Mouse (Mus musculus): ENCODE data around the gene Dnah7a.
"Not testable (repeated sequence)": the region's sequence is repeated elsewhere in the genome, so short reads cannot be mapped to it uniquely, and the experiment has no call there.

Gene Dnah7a

GRCm38 (mm10) chr1:53706431-53707361 lies at the start of gene Dnah7a:
TSS of gene Dnah7a (minus strand) at chr1:53706784.
- peak; percentile 78 for DNase-seq

GRCm38 (mm10) chr1:53753501-53753900 lies 46.9 kb upstream of the Dnah7a start:
- not testable (repeated sequence) for DNase-seq

DNA sequence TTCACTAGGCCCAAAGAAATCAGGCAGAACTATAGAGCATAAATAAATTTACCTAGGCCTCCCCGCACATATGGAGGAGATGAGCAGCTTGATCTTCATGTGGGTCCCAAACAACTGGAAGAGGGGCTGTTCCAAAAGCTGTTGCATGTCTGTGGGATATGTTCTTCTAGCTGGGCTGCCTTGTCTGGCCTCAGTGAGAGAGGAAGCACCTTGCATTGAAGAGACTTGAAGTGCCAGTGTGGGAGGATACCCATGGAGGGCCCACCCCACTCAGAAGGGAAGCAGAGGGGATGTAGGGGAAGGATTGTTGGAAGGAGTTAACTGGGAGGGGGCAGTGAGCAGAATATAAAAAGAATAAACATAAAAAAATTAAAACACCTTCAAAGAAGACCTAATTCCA lies 44.6 kb upstream of the Dnah7a start:
- DNase-seq = no peak

GRCm38 (mm10) chr1:53750697-53751096 lies 44.1 kb upstream of the Dnah7a start:
- not testable (repeated sequence) for DNase-seq

DNA sequence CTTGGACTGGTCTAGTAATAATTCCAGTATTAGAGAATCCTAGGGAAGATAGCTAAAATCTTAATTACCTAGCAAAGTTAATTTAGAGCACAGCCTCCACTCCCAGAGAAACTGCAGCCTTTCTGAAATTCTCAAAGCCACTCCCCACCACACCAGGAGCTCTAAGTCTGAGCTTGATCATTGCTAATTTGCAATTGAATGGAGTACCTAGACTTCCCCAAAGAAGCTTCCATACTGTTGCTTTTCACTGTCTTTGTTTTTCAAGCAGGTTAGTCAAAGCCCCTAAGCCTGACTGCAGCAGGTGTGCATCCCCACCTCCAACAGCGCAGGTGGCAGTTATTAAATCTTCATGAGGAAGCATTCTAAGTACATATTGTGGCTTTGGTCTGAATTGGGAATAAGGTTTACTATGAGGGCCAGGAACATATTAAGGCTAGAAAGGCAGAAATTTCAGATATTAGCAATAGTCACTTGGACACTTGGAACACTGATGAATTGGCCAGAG lies 43.3 kb upstream of the Dnah7a start:
- not testable (repeated sequence) for DNase-seq

DNA sequence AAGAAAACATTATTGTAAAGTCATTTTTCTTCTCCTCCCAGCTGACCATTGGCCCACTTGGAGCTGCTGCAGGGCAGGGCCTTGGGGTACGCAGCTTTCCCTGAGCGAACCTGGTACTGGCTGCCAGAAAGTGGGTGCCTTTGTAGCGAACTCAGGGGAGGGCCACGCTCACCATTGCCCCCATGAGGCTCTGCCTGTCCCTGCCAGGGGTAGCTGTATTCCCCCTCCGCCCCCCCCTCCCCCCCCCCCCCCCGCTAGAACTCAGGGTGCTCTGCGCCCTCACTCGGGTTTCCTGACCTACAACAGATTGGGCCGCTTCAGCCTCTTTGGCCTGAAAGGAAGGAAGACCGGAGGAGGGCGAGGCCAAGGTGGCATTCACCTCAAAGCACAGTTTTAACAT lies 42.0 kb upstream of the Dnah7a start:
- DNase-seq = no peak

GRCm38 (mm10) chr1:53746001-53746400 lies 39.4 kb upstream of the Dnah7a start:
- DNase-seq = no peak

DNA sequence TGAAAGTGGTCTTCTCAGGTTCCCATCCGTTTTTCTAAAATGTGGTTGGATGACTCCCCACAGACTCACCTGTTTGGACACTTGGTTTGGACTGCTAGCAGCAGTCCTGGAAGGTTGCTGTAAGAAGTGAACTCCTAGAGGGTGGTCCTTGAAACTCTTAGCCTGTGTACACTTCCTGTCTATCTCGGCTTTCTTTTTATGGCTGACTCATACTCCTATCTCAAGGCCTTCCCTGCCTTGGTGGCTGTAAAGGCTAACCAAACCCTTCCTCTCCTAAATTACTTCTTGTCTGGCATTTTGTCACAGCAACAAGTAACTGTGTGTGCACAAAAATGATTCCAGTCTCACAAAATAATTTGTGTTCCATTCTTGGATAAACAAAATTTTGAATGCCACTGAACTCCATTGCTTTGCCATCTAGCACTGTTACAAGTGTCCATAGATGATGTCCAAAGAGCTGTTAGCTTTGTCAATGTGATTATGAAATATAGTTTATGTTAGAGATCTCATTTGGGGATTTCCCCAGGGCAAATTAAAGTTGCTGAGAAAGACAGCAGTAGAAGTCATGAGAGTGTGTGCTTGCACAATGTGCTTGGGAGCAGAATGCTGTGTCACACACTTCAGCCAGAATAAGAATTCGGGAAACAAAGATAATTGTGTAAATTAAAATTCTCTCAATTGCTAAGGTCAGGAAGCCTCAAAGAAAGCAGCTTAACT lies 35.3 kb upstream of the Dnah7a start:
- no peak for DNase-seq

GRCm38 (mm10) chr1:53740777-53741336 lies 34.3 kb upstream of the Dnah7a start:
- no peak for DNase-seq

GRCm38 (mm10) chr1:53740077-53740776 lies 33.6 kb upstream of the Dnah7a start:
- DNase-seq = not testable (repeated sequence)

DNA sequence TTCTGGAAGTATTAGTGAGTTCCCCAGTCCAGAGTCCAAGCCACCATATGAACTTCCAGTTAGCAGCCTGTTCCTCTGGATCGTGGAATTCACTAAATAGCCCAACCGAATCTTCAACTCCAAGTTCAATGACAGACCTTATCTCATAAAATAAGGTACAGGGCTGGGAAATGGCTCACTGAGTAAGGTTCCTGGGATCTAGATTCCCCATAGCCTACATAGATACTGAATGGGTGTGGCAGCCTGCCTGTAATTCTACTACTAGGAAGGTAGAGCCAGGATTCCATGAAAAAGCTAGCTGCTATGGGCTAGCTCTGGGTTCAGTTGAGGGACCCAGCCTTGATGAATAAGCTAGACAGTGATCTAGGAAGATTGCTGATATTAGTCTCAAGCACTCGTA lies 30.0 kb upstream of the Dnah7a start:
- no peak for DNase-seq

GRCm38 (mm10) chr1:53728489-53729225 lies 22.1 kb upstream of the Dnah7a start:
- no peak for DNase-seq

GRCm38 (mm10) chr1:53726883-53727282 lies 20.3 kb upstream of the Dnah7a start:
- DNase-seq = no peak

DNA sequence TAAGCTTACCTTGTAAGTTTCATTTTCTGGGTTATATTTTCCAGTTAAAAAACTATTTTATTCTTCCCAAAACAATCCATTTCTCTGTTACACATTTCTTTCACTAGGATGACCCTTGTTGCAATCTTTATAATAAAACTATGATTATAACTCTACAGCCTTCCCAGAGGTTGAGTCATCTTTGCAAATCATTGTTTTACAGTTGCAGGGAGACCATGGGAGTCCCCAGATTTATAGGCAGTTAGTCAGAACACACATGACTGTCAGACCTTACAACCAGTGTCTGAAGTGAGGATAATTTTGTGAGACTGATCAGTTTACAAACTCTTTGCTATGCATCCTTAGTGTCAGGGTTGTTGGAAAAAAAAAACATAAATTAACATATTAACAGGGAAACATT lies 14.8 kb upstream of the Dnah7a start:
- no peak for DNase-seq

GRCm38 (mm10) chr1:53720601-53721351 lies 14.2 kb upstream of the Dnah7a start:
- no peak for DNase-seq

DNA sequence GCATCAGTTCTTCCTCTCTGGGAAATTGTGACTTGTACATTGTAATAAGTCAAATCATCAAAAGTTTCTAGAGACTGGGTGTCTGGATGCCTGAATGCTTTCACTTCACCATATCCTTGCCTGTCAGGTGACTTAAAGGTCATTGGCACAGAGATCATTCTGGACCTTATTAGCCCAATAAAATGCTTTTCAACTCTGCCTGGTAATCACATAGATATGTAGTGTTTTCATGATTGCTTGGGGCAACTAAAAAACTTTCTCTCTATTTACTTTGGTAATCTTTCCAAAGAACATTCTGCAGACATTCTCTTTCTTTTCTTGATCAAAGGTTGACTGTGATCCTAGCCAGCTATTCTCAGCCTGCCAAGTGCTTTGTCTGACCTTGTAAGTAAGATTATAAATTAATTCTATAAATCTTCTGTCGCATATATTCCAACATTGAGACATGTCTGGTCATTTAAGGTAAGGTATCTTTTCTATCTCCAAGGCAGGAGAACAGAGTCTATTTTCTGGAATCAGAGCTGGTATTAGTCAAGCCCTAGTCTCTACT lies 9.5 kb upstream of the Dnah7a start:
- no peak for DNase-seq

- peak; percentile 25 to 83 for DNase-seq
Measured at GRCm38 (mm10) chr1:53715446-53715845, 8.9 kb upstream of the Dnah7a start.

- DNase-seq = not testable (repeated sequence)
Measured at GRCm38 (mm10) chr1:53713383-53713782, 6.8 kb upstream of the Dnah7a start.

GRCm38 (mm10) chr1:53711069-53711468 lies 4.5 kb upstream of the Dnah7a start:
- DNase-seq = no peak

DNA sequence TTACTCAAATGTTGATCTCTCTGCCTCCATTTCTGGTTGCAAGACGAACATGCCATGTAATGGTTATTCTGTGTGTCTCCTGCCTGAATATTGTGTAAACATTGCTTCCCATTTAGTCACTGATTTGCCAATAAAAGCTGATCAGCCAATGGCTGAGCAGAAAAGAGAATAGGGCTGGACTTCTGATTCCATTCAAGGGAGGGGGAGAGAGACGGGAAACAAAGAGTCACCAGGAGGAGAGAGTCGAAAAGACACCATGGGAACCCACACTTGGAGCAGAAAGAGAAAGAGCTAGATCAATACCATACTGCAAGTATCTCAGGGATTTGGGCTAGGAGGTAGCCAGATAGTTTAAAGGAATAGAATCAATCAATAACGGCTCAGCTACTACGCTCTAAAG lies 3.0 kb upstream of the Dnah7a start:
- DNase-seq = not testable (repeated sequence)

DNA sequence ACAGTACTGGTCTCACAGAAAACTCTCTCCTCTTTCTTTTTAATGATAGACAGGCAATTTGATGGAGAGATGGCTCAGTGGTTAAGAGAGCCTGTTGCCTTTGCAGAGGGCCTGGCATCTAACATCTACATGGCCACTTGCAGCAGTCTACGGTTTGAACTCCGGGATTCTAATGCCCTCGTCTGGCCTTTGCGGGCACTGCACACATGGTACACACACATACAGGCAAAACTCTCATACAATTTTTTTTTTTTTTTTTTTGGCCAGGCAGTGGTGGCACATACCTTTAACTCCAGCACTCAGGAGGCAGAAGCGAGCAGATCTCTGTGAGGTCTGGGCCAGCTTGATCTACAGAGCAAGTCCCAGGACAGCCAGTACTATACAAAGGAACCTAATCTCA lies 2.4 kb downstream of the Dnah7a start:
- peak in 1 of 2 experiments; percentile 13 for DNase-seq

Measured in cerebellum, postnatal 10 days (tissue).